Mouse (Mus musculus): ENCODE data around the gene Phactr4. TPM values are rescaled to one million over a fixed set of nuclear protein-coding genes. Genes with fewer than 3 reads are reported as not detected.

Phactr4 gene
- total and polyA plus RNA-seq, 3 experiments = 8.7 to 22.4 (median 22.3) TPM

DNA sequence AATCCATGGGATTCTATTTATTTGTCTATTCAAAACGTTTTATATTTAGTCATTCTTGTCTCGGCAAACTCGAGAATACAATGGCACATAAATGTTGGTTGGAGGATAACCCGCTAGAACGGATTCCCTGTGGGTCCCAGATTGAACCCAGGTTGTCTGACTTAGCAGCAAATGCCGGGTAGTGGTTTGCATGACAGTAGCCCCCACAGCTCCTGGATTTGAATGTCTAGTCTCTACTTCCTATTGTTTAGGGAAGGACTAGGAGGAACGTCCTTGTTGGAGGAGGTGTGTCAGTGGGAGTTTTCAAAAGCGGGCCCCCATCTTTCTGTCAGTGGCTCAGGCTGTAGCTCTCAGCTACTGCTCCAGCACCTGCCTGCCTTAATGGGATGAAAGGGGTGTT lies 37.9 kb upstream of the Phactr4 start:
- no peaks in the 10 kb centered on the region for H3K36me3 ChIP-seq (ENCODE audit: control insufficient read depth, insufficient read depth, low read length)
- intact Hi-C loops (cut with DNase I) = no loop called here
- H3K27me3 ChIP-seq (ENCODE audit: control insufficient read depth, insufficient read depth, low read length) = no peaks in the 10 kb centered on the region
- no peaks in the 10 kb centered on the region for H3K79me2 ChIP-seq (replicated peaks; ENCODE audit: control insufficient read depth, insufficient read depth, low read length)
- H3K9ac ChIP-seq (ENCODE audit: low read depth, low read length) = no peak overlapping the region
- WGBS = 84% methylated on average over 8 of the region's 8 CpGs
- TF ChIP-seq CTCF (IDR thresholded peaks at IDR 0.05) (no peak), POLR2A (IDR thresholded peaks at IDR 0.05; ENCODE audit: insufficient read depth, low read depth, low read length) (no peak), EP300 (IDR thresholded peaks at IDR 0.05; ENCODE audit: insufficient read depth, low read depth, low read length) (no peak)
- H3K27ac ChIP-seq = no peak overlapping the region
- DNase-seq = no peak
- no peak overlapping the region for H3K4me3 ChIP-seq
- peaks cover 3% of the 10 kb centered on the region for H3K4me1 ChIP-seq (ENCODE audit: control insufficient read depth, insufficient read depth, low read length)

DNA sequence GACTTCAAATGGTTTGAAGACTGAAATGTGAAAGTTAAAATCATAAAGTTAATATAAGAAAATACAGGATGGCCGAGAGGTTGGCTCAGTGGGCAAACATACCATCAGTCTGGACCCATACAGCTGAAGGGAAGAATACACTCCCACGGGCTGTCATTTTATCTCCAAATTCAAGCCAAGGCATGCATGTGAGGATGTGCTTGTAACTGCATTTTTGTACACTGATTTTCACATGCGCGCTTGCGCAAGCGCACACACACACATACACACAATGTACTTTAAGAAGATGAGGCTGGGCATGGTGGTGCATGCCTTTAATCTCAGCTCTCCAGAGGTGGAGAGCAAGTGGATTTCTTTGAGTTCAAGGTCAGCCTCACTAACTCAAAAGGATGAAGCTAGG lies 33.3 kb upstream of the Phactr4 start:
- intact Hi-C loops (cut with DNase I) = no loop called here
- WGBS = 91% methylated on average over 6 of the region's 6 CpGs
- TF ChIP-seq EP300 (IDR thresholded peaks at IDR 0.05; ENCODE audit: insufficient read depth, low read depth, low read length) (no peak), CTCF (IDR thresholded peaks at IDR 0.05) (no peak), POLR2A (IDR thresholded peaks at IDR 0.05; ENCODE audit: insufficient read depth, low read depth, low read length) (no peak)

DNA sequence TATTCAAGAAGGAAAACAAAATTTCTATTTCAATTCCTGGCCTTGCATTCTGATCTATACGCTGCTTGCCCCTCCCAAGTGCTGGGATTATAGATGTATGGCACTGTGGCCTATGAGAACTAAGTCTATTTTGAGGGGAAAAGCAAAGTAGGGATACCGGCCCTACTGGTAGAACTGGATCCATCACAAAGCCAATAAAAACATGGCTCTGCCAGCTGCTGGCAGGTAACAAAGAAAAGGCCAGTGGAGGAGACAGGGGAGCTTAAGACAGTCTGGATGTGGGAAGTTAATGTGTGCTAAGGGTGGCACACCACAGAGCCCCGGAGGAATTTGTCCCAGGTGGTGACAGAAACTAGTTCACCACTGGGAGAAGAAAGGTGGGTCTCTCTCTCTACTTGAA lies 32.9 kb upstream of the Phactr4 start:
- no peak for DNase-seq
- 79% methylated on average over 3 of the region's 3 CpGs for WGBS
- no peaks in the 10 kb centered on the region for H3K36me3 ChIP-seq (ENCODE audit: control insufficient read depth, insufficient read depth, low read length)
- TF ChIP-seq EP300 (IDR thresholded peaks at IDR 0.05; ENCODE audit: insufficient read depth, low read depth, low read length) (no peak), POLR2A (IDR thresholded peaks at IDR 0.05; ENCODE audit: insufficient read depth, low read depth, low read length) (no peak), CTCF (IDR thresholded peaks at IDR 0.05) (no peak)
- H3K27ac ChIP-seq = no peak overlapping the region
- no peak overlapping the region for H3K9ac ChIP-seq (ENCODE audit: low read depth, low read length)
- H3K4me1 ChIP-seq (ENCODE audit: control insufficient read depth, insufficient read depth, low read length) = no peaks in the 10 kb centered on the region
- intact Hi-C loops (cut with DNase I) = no loop called here
- no peak overlapping the region for H3K4me3 ChIP-seq
- H3K27me3 ChIP-seq (ENCODE audit: control insufficient read depth, insufficient read depth, low read length) = no peaks in the 10 kb centered on the region
- no peaks in the 10 kb centered on the region for H3K79me2 ChIP-seq (replicated peaks; ENCODE audit: control insufficient read depth, insufficient read depth, low read length)

More for the DNA sequence above, 33.3 kb upstream of the Phactr4 start:
- DNase-seq = no peak
- Histone ChIP-seq H3K79me2 (replicated peaks; ENCODE audit: control insufficient read depth, insufficient read depth, low read length) (no peaks in the 10 kb centered on the region), H3K36me3 (ENCODE audit: control insufficient read depth, insufficient read depth, low read length) (no peaks in the 10 kb centered on the region), H3K9ac (ENCODE audit: low read depth, low read length) (no peak overlapping the region), H3K4me3 (no peak overlapping the region), H3K27ac (no peak overlapping the region), H3K4me1 (ENCODE audit: control insufficient read depth, insufficient read depth, low read length) (no peaks in the 10 kb centered on the region), H3K27me3 (ENCODE audit: control insufficient read depth, insufficient read depth, low read length) (no peaks in the 10 kb centered on the region)

DNA sequence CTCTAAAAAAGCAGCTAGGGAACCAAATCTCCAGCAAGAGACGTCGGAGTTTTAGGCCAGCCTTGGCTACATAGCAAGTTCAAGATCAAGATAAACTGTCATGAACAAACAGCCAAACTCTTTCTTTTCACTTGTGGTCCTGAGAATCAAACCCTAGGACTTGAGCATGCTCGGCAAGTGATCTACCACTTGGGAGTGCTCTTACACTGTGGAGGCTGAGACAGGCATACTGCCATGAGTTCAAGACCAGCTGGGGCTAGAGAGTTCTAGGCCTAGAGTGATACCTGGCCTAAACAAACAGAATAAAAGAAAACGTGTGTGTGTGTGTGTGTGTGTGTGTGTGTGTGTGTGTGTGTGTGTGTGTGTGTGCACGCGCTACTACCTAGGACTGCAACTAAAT lies 31.9 kb upstream of the Phactr4 start:
- no peak for DNase-seq
- H3K27me3 ChIP-seq (ENCODE audit: control insufficient read depth, insufficient read depth, low read length) = no peaks in the 10 kb centered on the region
- intact Hi-C loops (cut with DNase I) = no loop called here
- no peak overlapping the region for H3K4me3 ChIP-seq
- no peak overlapping the region for H3K9ac ChIP-seq (ENCODE audit: low read depth, low read length)
- H3K27ac ChIP-seq = no peak overlapping the region
- TF ChIP-seq CTCF (IDR thresholded peaks at IDR 0.05) (no peak), POLR2A (IDR thresholded peaks at IDR 0.05; ENCODE audit: insufficient read depth, low read depth, low read length) (no peak), EP300 (IDR thresholded peaks at IDR 0.05; ENCODE audit: insufficient read depth, low read depth, low read length) (no peak)
- WGBS = 78% methylated on average over 6 of the region's 6 CpGs
- H3K79me2 ChIP-seq (replicated peaks; ENCODE audit: control insufficient read depth, insufficient read depth, low read length) = no peaks in the 10 kb centered on the region
- H3K36me3 ChIP-seq (ENCODE audit: control insufficient read depth, insufficient read depth, low read length) = no peaks in the 10 kb centered on the region
- H3K4me1 ChIP-seq (ENCODE audit: control insufficient read depth, insufficient read depth, low read length) = no peaks in the 10 kb centered on the region

DNA sequence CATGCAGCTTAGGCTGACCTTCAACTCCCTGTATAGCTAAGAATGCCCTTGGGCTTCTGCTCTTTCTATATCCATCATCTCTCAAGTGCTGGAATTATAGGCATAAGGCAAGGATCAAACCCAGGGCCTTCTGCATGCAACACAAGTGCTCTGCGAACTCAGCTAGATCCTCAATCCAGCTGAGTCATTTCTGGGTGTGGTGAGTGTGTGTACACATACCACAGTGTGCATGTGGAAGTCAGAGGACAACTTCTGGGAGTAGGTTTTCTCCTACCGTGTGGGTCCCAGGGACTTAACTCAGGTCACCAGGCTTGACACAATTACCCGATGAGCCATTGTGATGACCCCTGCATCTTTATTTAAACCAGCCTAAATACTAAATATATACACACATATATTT lies 27.5 kb upstream of the Phactr4 start:
- no peaks in the 10 kb centered on the region for H3K4me1 ChIP-seq (ENCODE audit: control insufficient read depth, insufficient read depth, low read length)
- H3K9ac ChIP-seq (ENCODE audit: low read depth, low read length) = no peak overlapping the region
- no peak overlapping the region for H3K27ac ChIP-seq
- TF ChIP-seq EP300 (IDR thresholded peaks at IDR 0.05; ENCODE audit: insufficient read depth, low read depth, low read length) = no peak
- no peaks in the 10 kb centered on the region for H3K27me3 ChIP-seq (ENCODE audit: control insufficient read depth, insufficient read depth, low read length)
- WGBS = 83% methylated on average over 3 of the region's 3 CpGs
- H3K79me2 ChIP-seq (replicated peaks; ENCODE audit: control insufficient read depth, insufficient read depth, low read length) = no peaks in the 10 kb centered on the region
- H3K36me3 ChIP-seq (ENCODE audit: control insufficient read depth, insufficient read depth, low read length) = no peaks in the 10 kb centered on the region
- H3K4me3 ChIP-seq = no peak overlapping the region
- intact Hi-C loops (cut with DNase I) = no loop called here
- no peak for DNase-seq

DNA sequence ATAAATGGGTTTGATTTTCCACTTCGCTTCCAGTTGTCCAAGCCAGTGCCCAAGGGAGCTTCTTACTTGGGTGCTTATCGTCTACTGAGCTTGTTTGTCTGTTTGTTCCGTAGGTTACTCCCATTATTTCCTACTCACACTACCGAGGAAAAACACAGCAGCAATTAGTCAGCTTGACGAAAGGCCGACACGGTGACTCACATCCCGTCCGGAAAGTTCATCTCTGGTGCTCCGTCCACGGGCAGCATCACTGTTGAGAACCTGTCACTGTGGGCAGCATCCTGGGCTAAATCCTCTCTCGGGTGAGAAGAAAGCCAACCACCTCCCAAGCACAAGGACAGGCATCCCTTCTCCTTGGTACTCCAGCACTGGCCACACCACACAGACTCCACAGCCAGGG lies 23.8 kb upstream of the Phactr4 start:
- no peak for TF ChIP-seq EP300 (IDR thresholded peaks at IDR 0.05; ENCODE audit: insufficient read depth, low read depth, low read length)
- no peak for TF ChIP-seq POLR2A (IDR thresholded peaks at IDR 0.05; ENCODE audit: insufficient read depth, low read depth, low read length)
- no peak for TF ChIP-seq CTCF (IDR thresholded peaks at IDR 0.05)
- Histone ChIP-seq H3K36me3 (ENCODE audit: control insufficient read depth, insufficient read depth, low read length) (no peaks in the 10 kb centered on the region), H3K9ac (ENCODE audit: low read depth, low read length) (no peak overlapping the region), H3K4me1 (ENCODE audit: control insufficient read depth, insufficient read depth, low read length) (no peaks in the 10 kb centered on the region), H3K79me2 (replicated peaks; ENCODE audit: control insufficient read depth, insufficient read depth, low read length) (no peaks in the 10 kb centered on the region), H3K4me3 (no peak overlapping the region), H3K27ac (no peak overlapping the region), H3K27me3 (ENCODE audit: control insufficient read depth, insufficient read depth, low read length) (no peaks in the 10 kb centered on the region)
- intact Hi-C loops (cut with DNase I) = no loop called here
- DNase-seq = no peak
- WGBS = 36% methylated on average over 12 of the region's 12 CpGs
